Mouse (Mus musculus): ENCODE results near the gene Cdh26.

The Cdh26 gene

GRCm38 (mm10) chr2:178513043-178513442, 82.7 kb downstream of the Cdh26 start:
- DNase-seq (ENCODE audit: low spot score), result peak; percentile 18

- no peak for DNase-seq (ENCODE audit: low spot score)
Measured at GRCm38 (mm10) chr2:178513636-178514071, 83.3 kb downstream of the Cdh26 start.

GRCm38 (mm10) chr2:178516421-178516820, 86.1 kb downstream of the Cdh26 start:
- no peak for DNase-seq (ENCODE audit: low spot score)

- DNase-seq (ENCODE audit: low spot score), result no peak
Measured at GRCm38 (mm10) chr2:178516941-178517340, 86.6 kb downstream of the Cdh26 start.

GRCm38 (mm10) chr2:178519321-178519720, 89.0 kb downstream of the Cdh26 start:
- DNase-seq (ENCODE audit: low spot score), result no peak

- no peak for DNase-seq (ENCODE audit: low spot score)
Measured at GRCm38 (mm10) chr2:178520216-178520615, 89.9 kb downstream of the Cdh26 start.

GRCm38 (mm10) chr2:178522331-178522730, 92.0 kb downstream of the Cdh26 start:
- no peak for DNase-seq (ENCODE audit: low spot score)

- no peak for DNase-seq (ENCODE audit: low spot score)
Measured at GRCm38 (mm10) chr2:178522786-178523185, 92.5 kb downstream of the Cdh26 start.

GRCm38 (mm10) chr2:178526776-178527175, 96.4 kb downstream of the Cdh26 start:
- DNase-seq (ENCODE audit: low spot score), result no peak

GRCm38 (mm10) chr2:178531226-178531625, 100.9 kb downstream of the Cdh26 start:
- DNase-seq (ENCODE audit: low spot score), result no peak

- no peak for DNase-seq (ENCODE audit: low spot score)
Measured at GRCm38 (mm10) chr2:178536574-178536973, 106.2 kb downstream of the Cdh26 start.
